Mouse (Mus musculus) layer of hippocampus, adult 9-11 months (tissue): Measurements from ENCODE around the gene Sfmbt1.

ENCODE experiments used
- DNase-seq: peaks from one replicate; pipeline ENCODE4 v3.0.0; 2022

Gene Sfmbt1

DNA sequence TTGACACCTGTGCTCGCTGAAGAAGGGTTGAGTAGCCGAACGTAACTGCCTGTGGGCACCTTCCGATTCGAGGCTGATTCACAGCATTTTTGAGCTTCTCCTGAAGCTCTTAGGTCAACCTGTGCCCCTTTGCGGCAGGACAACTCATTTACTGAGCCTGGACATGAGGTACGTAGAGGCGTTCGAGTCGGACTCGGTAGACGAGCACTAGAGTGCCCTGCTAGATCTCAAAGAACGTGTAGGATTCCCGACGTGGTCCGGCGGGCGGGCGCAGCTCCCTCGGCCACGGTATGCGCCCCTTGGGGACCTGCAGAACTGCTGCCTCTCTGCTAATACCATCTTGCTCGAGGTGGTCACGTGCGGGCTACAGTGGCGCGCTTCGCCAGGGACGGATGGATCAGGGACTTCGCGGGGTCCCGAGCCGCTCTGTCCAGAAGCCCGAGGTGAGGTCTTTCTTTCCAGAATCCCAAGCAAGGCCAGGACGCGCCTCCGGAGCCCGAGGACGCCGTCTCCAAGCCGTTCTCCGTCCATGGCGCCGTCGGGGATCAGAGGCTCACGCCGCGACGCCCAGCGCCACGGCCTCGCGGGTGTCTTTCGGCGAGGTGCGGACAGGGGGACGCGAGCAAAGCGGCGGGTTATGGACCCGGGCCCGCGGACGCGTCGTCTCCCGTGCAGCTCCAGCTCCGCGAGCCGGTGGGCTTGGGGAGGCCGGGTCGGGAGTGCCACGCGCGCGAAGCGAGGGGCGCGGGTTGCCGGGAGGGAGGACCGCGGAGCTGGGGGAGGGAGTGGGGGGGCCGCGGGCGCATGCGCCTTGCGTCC lies at the start of gene Sfmbt1:
Gene Sfmbt1, plus strand, starts transcription at position 51 of the 819 bp plus-strand sequence.
- no peak for DNase-seq

DNA sequence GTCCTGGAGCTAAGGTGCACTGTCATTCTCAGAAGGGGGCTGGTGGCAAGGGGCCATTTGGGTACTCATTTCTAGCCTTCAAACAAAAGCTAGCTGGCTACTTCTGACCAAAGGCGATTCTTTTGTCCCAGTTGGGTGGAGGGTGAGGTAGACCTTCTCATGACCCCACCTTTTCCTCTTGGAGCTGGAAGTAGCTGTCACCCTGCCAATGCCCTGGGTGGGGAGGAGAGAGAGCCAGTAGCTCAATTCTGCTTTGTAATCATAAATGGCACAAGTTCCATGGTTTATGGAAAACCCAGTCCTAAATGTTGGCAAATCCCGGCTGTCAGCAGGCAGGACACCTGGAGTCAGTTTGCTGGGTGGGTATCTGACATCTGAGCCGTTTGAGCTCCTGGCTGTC lies 48.6 kb upstream of the Sfmbt1 start:
- DNase-seq, result no peak

DNA sequence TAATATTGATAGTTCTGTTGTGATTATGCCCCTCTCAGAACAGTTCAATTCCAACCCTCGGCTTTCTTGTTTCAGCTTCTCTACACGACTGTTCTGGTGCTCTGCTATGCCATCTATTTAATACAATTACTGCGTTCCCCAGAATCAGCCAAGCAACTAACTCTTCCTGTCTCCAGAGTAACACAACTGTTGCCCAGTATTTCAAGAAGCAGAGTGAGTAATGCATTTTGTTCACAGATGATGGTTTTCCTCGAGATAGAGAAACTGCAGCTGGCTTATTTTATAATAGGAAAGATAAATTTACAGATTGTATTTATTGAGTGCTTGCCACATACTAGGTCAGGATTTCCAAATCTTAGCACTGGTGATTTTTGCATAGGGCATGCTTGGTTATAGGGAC lies 48.0 kb upstream of the Sfmbt1 start:
- peak; percentile 21 for DNase-seq

DNA sequence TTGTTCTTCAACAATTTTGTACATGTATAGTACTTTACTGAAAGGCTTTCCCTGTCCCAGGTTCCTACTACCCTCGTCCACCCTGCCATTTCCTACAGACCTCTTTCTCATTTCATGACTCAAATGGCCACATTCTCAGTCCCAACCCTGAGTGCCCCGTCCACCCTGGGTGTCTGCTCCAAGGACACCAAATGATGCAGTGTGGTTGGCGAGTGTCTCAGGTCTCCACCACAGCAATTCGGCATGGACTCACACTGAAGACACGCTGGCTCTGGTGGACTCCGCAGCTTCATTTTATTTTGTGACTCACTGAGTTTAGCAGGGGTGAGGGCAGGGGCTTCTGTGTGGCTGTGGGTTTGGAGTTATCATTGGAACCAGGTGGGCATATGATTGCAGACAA lies 44.5 kb upstream of the Sfmbt1 start:
- no peak for DNase-seq

DNA sequence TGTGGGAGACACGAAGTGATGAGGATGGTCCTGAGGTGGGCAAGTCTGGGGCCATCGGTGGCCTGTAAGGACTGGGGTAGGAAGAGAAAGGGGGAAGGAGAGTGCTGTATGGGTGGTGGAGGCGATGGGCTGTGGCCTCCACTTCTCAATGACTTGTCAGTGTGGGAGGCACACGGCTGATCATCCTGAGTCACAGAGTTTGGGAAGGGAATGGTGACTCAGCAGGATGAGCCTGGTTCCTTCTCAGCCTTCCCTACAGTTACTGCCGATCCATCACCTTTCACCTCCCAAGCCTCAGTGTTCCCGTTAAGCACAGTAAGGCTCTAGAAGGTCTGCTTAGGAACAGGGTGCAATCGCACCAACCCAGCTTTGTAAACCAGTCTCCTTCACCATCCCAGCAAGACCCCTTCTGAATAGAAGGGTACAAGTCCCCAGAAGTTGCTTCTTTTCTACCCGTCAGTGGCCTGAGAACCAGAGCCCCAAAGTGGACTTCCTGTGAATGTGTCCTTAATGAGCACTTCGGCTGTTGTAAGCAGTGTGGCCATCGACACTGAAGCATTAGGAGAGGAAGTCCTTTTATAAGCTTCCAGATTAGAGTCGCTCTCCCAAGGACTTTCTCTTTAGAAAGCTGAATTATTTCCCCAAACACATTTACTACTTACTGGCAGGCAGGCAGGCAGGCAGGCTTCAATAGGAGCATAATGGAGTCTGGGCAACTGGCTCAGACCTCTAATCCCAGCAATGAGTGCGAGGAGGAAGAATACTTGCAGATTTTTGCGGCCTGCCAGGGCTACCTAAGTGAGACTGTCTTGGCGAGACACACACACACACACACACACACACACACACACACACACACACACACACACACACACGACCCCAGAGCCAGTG lies 43.3 kb upstream of the Sfmbt1 start:
- no peak for DNase-seq

DNA sequence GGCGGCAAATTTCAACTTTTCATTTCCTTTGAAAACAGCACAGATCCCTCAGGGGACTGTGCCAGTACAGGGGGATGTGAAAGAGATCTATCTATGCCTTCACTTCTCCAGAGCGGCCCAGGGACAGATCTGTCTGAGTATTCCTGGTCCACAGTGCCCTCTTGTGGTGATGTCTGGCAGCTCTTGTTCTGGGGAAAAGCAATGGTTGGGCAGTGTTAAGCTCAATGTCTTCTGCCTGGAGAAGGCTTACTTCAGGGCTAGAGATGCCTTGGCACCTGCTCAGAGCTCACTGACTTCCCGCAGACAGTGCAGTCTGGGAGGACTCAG lies 42.7 kb upstream of the Sfmbt1 start:
- peak; percentile 89 for DNase-seq

DNA sequence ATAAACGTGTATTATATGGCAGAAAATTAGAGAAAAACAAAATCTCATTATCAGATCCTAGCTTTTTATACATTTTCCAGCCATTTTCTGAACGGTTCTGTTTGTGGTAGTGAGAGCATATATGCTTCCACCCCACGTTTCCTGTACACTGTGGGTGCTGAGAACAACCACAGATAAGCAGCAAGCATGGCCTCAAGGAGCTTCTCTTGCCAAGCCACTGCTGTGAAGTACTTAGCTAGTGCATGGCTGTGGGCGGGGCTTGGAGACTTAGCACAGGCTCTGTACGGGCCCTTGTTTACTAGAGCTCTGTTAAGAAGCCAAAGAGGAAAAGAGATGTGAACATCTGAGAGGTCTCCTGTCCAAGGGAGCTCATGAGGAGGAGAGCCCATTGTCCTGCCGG lies 39.7 kb upstream of the Sfmbt1 start:
- DNase-seq, result no peak

DNA sequence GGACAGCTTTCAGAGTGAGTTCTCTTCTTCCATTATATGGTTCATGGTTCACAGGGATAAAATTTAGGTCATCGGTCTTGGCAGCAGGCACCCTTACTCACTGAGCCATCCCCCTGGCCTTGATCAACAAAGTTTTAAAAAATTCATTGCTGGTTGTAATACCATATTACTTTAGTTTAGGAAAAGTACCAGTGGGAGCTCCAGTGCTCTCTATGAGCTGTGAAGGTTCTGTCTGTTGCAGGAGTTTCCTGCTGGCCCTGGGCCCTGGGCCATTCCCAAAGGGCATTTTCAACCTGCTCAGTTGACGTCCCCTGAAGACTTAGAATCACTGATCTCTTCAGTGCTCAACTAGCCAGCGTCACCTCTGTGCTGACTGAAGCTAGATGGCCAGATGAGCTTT lies 32.5 kb upstream of the Sfmbt1 start:
- no peak for DNase-seq

DNA sequence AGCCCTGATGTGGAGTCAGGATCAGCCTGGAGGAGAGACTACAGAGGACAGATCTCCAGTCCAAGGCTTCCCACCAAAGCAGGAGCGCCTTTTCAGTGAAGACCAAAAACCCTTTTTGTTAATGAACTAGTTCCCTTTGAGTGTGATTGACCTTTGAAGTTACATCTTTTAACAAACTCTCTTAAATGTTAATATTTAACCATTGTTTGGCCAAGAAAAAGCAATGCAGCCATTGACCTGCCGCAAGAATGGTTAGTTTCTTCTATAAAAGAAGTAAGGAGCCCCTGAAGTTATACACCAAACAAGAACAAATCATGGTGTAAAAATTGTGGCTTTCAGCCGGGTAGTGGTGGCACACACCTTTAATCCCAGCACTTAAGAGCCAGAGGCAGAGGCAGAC lies 24.0 kb upstream of the Sfmbt1 start:
- no peak for DNase-seq

DNA sequence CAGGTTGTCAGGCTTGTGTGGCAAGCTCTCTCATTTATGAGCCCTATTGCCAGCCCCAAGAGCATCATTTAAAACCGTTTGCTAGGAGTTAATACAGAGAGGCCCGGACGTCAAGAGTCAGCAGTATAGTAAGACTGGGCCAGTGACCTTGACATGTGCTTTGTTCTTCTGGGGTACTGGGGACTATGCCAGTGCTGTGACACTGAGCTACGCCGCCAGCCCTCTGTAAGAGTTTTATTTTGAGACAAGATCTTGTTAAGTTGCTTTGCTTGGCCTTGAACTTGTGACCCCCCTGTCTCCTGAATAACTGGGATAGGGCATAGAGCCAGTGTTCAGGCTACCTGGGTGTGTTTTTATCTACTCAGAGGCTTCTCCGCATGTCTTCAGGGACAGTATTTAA lies 22.2 kb upstream of the Sfmbt1 start:
- DNase-seq, result no peak

DNA sequence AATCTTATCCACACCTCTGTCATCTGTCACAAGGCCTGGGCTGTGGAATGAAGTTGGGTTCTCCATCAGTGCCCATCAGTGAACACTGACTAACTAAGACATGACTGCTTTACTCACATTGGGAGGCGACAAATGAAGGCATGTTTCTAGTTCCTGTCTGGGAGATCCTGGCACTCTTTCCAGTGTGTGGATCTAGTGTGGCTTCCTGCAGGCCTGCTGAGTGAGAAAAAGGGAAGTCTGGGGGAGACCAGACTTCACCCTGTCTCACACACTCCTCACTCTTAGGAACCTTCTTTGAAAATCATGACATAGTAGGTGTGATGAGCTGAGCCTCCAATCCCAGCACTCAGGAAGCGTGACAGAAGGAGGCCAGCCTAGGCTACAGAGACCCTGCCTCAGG lies 19.9 kb upstream of the Sfmbt1 start:
- peak; percentile 79 for DNase-seq

DNA sequence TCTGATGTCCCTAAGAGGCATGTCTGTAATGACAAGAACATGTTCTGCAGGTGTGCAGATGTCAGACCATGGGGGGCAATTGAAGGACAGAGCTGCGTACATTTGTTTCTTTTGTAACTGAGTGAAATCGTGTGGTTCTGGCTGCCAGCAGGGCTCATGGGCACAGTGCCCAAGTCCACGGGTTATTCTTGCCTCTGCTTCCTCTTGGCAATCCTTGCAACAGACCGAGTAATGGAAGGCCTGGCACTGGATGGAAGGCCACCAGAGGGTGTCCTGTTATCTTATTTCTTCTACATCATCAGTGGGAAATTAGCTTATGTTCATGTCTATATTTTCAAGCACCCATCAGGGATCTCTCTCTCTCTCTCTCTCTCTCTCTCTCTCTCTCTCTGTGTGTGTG lies 19.0 kb upstream of the Sfmbt1 start:
- DNase-seq, result peak; percentile 91

DNA sequence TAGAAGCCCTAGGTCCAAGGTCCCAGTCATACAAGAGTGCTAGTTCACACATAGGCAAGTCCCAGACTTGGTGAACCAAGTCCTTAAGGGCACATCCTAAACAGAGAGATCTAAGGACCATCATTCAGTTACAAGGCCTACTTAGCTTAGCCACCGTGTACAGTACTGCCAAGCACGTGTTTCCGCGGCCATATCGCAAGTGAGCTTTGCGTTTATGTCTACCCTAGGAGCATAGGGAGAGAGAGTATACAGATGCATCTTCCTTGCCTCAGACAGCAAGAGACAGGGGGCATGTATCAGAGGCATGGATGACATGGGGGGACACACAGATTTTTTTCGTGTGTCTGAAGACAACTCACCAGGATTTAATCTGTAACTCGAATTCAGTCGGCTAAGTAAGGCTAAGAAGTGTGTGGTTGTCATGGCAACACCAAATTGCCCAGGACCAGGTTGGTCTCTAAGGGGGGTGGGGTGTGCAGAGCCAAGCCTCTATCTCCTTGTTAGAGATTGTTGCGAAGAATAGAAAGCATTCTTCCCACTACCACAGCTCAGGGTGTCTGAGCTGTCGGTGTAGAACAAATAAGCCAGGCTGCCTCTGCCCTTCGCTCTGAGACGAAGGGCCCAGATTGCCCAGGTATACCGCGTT lies 17.1 kb upstream of the Sfmbt1 start:
- DNase-seq, result no peak

DNA sequence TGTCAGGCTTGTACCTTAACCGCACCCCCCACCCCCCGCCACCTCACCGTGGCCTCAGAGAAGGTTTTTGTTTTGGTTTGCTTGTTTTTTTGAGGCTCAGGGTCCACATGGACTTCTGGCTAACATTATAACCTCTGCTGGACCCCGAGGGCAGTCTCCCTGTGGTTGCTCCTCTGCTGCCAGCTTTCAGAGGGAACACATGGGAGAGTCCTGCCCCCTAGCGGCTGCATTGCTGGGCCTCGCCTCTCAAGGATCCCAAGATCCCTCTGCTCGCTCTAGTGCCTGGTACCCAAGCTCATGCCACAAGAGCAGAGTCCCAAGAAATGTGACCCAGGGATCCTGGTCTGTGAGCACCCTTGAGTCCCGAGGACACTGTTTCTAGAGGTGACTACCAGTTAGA lies 15.0 kb upstream of the Sfmbt1 start:
- DNase-seq, result no peak

DNA sequence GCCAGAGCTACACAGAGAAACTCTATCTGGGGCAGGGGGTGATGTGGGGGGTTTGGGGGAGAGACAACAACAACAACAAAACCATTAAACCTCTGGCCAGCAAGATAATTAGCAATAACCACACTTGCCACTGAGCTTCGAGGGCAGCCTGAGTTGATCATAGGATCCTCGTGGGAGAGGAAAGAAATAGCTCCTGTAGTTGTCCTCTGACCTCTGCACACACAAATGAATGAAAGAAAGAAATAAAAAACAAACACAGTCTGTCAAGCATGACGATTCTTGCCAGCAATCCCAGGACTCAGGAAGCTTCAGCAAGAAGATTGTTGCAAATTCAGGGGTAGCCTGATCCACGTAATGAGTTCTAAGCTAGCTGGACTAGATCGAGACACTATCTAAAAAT lies 12.1 kb upstream of the Sfmbt1 start:
- DNase-seq, result no peak

DNA sequence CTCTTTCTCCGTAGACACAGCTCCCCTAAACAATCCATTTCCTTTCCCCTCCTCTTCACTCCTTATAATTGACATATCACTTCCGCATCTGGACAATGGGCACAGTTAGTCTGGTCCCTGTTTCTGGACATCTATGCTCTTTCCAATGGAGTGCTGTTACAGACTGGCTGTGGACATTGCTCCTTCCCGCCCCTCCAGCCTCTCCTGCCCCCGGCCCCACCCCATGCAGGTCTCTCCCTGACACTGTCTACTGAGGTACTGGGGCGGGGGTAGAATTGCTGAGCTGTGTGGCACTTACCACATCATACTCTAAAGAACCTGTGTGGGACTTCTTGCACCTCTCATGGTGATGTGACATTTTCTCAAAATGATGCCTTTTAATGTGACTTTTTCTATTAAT lies 11.6 kb upstream of the Sfmbt1 start:
- no peak for DNase-seq

DNA sequence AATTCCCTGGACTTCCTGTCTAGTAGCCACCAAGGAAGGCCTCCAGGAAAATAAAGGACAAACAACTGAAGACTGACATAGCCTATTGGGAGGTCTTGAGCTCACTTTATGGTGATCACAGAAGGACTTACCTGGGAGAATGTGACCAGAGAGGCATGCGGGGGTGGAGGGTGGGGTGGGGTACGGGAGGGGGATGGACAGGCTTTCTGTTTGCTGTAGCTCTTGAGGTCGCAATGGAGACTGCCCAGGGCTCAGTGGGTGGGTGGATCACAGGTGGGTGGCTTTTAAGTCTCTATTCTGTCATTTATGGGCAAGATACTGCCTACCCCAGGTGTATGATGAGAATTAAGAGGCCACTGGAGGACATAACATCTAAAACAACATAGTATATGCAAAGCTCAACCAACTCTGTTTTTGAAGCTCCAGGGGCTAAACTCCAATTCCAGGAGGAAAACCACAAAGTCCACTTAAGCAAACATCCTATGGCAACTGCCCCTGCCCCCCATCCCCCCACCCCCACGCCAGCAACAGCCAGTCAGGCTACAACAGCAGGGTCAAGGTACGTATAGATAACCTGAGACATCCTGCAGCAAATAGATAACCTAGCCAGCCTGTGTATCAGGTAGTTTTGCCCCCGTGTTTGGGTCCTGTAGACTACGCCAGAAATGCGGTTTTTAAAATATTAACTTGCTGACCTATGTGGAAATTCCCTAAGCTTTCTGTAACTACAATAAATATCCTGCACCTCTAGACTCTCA lies 10.4 kb upstream of the Sfmbt1 start:
- DNase-seq, result no peak

DNA sequence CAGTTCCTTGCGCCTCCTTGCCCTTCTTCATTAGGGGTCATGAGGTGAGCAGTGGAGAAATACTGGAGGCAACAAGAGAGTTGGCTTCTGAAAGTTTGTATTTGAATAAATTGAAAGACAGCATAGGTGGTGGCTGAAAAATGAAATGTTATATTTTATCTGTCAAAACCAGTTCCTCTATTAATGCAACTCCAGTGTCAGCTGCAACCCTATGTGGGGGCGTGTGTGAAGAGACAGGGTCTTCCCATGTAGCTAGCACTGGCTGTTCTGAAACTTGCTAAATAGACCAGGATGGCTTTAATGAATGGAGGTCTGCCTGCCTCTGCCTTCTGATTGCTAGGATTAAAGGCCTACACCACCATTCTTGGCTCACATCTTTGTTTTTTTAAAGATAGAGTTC lies 2.8 kb upstream of the Sfmbt1 start:
- DNase-seq, result no peak

DNA sequence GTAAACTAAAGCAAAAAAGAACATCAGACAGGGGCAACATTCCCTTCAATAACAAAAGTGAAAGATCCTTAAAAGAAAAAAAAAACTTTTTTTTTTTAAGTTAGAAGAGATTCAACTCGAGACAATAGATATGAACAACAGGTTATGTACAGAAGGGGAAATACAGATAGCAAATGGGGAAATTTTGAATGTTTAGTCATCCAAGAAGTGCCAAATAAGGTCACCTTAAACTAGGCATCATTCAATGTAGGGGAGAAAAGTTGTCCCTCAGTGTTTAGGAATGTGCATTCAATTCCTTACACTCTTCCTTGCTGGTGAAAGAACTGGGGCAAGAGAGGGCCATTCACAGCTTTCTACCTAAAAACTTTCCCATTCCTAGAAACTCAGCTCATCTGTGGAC lies 880 bp upstream of the Sfmbt1 start:
- no peak for DNase-seq

DNA sequence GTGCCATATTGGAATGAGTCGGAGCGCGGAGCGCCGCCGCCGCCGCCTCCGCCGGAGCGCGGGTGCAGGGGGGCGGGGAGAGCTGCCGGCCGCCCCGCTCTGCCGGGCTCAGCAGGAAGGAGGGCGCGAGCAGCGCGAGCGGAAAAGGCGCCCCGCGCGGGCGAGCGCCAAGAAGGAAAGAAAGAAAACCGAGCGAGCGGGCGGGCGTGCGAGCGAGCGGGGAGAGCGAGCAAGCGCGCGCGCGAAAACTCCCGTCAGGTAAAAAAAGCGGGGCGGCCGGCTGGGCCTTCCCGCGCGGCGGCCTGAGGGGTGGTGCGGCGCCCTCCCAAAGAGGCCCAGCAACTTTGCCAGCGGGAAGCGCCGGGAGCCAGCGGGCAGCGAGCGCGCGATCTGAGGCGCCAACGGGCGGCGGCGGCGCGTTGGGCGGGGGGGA lies 985 bp downstream of the Sfmbt1 start:
- peak; percentile 85 for DNase-seq

DNA sequence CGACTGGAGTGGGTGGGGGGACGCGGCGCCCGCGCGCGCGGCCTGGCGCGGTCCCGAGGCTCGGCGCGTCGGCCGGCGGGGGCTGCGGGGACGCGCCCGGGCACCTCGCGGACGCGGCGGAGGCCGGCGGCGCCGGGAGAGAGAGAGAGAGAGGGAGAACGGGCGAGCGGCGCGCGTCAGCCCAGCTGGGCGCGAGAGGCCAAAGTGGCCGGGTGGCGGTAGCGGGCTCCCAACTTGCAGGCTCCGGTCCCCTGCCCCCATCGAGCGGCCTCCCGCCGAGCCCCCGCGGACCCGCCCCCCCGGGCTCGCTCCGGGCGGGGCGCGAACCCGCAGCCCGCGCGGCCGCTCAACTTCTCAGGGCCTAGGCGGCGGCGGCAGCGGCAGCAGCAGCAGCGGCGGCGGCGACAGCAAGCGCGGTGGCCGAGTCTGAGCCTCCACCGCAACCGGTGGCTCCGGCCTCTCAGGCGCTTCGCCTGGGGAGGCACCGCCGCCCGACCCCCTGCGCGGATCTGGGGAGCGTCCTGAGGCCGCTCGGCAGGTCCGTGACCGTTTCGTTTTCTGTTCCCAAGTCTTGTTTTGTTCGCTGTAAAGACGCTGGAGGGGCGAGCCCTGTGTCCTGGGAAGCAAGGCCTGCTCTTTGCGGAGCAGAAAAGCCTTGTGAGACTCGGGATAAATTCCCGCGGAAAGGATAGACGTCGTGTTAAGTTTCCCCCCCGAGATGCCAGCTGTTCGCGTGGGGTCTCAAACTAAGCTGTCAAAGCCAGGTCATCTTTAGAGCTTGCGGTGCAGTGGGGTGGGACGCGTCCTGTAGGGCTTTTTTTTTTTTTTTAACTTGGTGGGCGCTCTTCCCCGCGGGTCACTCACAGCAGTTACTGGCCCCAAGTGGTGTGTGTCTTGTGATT lies 1.7 kb downstream of the Sfmbt1 start:
- DNase-seq, result peak; percentile 49

DNA sequence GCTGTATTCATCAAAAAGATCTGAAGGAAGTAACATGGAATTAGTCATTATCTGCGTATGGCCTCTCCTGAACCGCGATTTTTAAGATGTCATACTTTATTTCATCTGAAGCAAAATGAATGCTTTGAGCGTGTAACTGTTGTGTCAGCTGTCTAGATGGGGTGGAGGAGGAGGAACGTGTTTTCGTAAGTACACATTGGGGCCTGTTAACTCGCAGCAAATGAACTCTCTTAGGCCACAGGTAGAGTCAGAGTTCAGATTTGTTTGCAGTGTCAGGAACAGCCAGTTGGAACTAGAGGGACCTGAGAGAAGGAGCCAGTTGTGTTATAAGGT lies 2.3 kb downstream of the Sfmbt1 start:
- DNase-seq, result no peak
